Mouse (Mus musculus) cerebellum, adult 8-10 months (tissue): Measurements from ENCODE around the gene Ocel1.

Experiments used
- DNase-seq: peaks from one replicate; pipeline ENCODE4 v3.0.0; 2022

The Ocel1 gene

GRCm38 (mm10) chr8:71380178-71381171 lies 9.4 kb downstream of the Ocel1 start:
- DNase-seq = peak; percentile 39

GRCm38 (mm10) chr8:71381421-71381970 lies 10.4 kb downstream of the Ocel1 start, which contains the start of gene Nr2f6:
Nr2f6 (minus strand) TSS chr8:71381960.
- DNase-seq = peak; percentile 72

GRCm38 (mm10) chr8:71381971-71382961 lies 11.2 kb downstream of the Ocel1 start:
- peak; percentile 45 for DNase-seq

- DNase-seq = no peak
Measured at GRCm38 (mm10) chr8:71383396-71383795, 12.3 kb downstream of the Ocel1 start.

- DNase-seq = no peak
Measured at GRCm38 (mm10) chr8:71383860-71384259, 12.8 kb downstream of the Ocel1 start.

GRCm38 (mm10) chr8:71385212-71385835 lies 14.2 kb downstream of the Ocel1 start:
- no peak for DNase-seq

GRCm38 (mm10) chr8:71388267-71388666 lies 17.2 kb downstream of the Ocel1 start:
- DNase-seq = no peak

GRCm38 (mm10) chr8:71391696-71392095 lies 20.6 kb downstream of the Ocel1 start:
- DNase-seq = no peak

GRCm38 (mm10) chr8:71392391-71392790 lies 21.3 kb downstream of the Ocel1 start:
- DNase-seq = no peak

- peak; percentile 13 for DNase-seq
Measured at GRCm38 (mm10) chr8:71392871-71393270, 21.8 kb downstream of the Ocel1 start.

GRCm38 (mm10) chr8:71394481-71394880 lies 23.4 kb downstream of the Ocel1 start:
- no peak for DNase-seq

GRCm38 (mm10) chr8:71395071-71395470 lies 24.0 kb downstream of the Ocel1 start:
- peak; percentile 22 for DNase-seq

GRCm38 (mm10) chr8:71395629-71396028 lies 24.5 kb downstream of the Ocel1 start, which contains the start of gene Ushbp1:
Ushbp1 (minus strand) TSS chr8:71395802.
- peak; percentile 33 for DNase-seq

- DNase-seq = peak; percentile 93
Measured at GRCm38 (mm10) chr8:71396639-71397305, 25.7 kb downstream of the Ocel1 start, which contains the start of gene Babam1. Babam1 (plus strand) TSS chr8:71396861.

GRCm38 (mm10) chr8:71397701-71398100 lies 26.6 kb downstream of the Ocel1 start:
- DNase-seq = peak; percentile 35

- peak; percentile 3 for DNase-seq
Measured at GRCm38 (mm10) chr8:71400826-71401225, 29.7 kb downstream of the Ocel1 start.

GRCm38 (mm10) chr8:71401454-71401853 lies 30.4 kb downstream of the Ocel1 start:
- DNase-seq = peak; percentile 3

- DNase-seq = no peak
Measured at GRCm38 (mm10) chr8:71402446-71402964, 31.4 kb downstream of the Ocel1 start.

- DNase-seq = peak; percentile 5
Measured at GRCm38 (mm10) chr8:71403107-71403885, 32.2 kb downstream of the Ocel1 start.

- peak; percentile 3 for DNase-seq
Measured at GRCm38 (mm10) chr8:71404011-71404410, 32.9 kb downstream of the Ocel1 start.
